Mouse (Mus musculus) hindbrain, postnatal 0 days (tissue): ENCODE measurements around the gene Klhl36. TPM values are rescaled to one million over a fixed set of nuclear protein-coding genes. Genes with fewer than 3 reads are reported as not detected.
A peak's percentile ranks its signal among the peaks of the same experiment; 100 is the strongest.

Experiments
- ATAC-seq: fragments of 200-750 bp; cut with Nextera tagmentation; 2 replicates; pipeline ENCODE4 v1.8.0; 2017; ENCODE audit warnings: mild to moderate bottlenecking, moderate TSS enrichment, moderate library complexity
- DNase-seq: peaks from one replicate; pipeline ENCODE4 v3.0.0-alpha.2; 2015; ENCODE audit warnings: low spot score
- H3K27ac ChIP-seq: fragments of 300-500 bp; sonication (generic); 2 replicates; pipeline ENCODE4 v1.5.1; 2014; ENCODE audit warnings: mild to moderate bottlenecking
- H3K27me3 ChIP-seq: fragments of 300-500 bp; sonication (generic); 2 replicates; pipeline ENCODE4 v1.6.1; 2014; ENCODE audit warnings: low read length, mixed read lengths; ENCODE audit not compliant: insufficient read depth
- H3K36me3 ChIP-seq: fragments of 300-500 bp; sonication (generic); 2 replicates; pipeline ENCODE4 v1.6.1; 2014; ENCODE audit warnings: low read length, mixed read lengths; ENCODE audit not compliant: insufficient read depth
- H3K4me1 ChIP-seq: fragments of 300-500 bp; sonication (generic); 2 replicates; pipeline ENCODE4 v1.6.1; 2014; ENCODE audit warnings: antibody characterized with exemption, low read length, mixed read lengths; ENCODE audit not compliant: insufficient read depth
- H3K4me2 ChIP-seq: fragments of 300-500 bp; sonication (generic); 2 replicates; pipeline ENCODE4 v1.6.1; 2014; ENCODE audit warnings: low read depth, mild to moderate bottlenecking, low read length, moderate library complexity, mixed read lengths
- H3K4me3 ChIP-seq: fragments of 300-500 bp; sonication (generic); 2 replicates; pipeline ENCODE4 v1.5.1; 2014; ENCODE audit warnings: low read length
- H3K9ac ChIP-seq: fragments of 300-500 bp; sonication (generic); replicated peaks from 2 replicates; pipeline ENCODE4 v1.6.1; 2014; ENCODE audit warnings: mild to moderate bottlenecking, low read length, moderate library complexity, mixed read lengths
- H3K9me3 ChIP-seq: fragments of 300-500 bp; sonication (generic); 2 replicates; pipeline ENCODE4 v1.6.1; 2016; ENCODE audit warnings: low read length, mixed read lengths
- CTCF ChIP-seq: IDR thresholded peaks from 2 replicates; pipeline ENCODE4 v1.5.1; 2016; ENCODE audit warnings: antibody characterized with exemption, control low read depth, low read depth
- WGBS: fragments of 180-500 bp; shearing (Covaris S2); extraction: QIAGEN DNeasy Blood & Tissue Kit; methylation state at CpG from one replicate; pipeline ENCODE4 v1.1.7; 2014; 5-methylcytosine and 5-hydroxymethylcytosine counted together
- polyA plus RNA-seq: library from polyadenylated mRNA; unstranded; fragments of >200 nt; fragmentation: Nextera tagmentation; extraction: Ambion mirVana; gene quantifications from 2 replicates; pipeline ENCODE4 v1.2.1, GENCODE M21; 2015
- total RNA-seq: library from RNA; depleted of rRNA; stranded (reverse); fragments of >200 nt; gene quantifications from 2 replicates; pipeline ENCODE4 v1.2.3, GENCODE M21; 2014

The Klhl36 gene
- total and polyA plus RNA-seq, 2 experiments from 2014 or later: 22.0 to 37.3 TPM

GRCm38 (mm10) chr8:119888012-119888411 lies 25.9 kb downstream of the Klhl36 start:
- 50% methylated on average over 4 of the region's 4 CpGs for WGBS
- Histone ChIP-seq H3K4me2 (no peak overlapping the region), H3K4me1 (no peaks in the 10 kb centered on the region), H3K4me3 (no peak overlapping the region), H3K36me3 (no peaks in the 10 kb centered on the region), H3K9me3 (no peaks in the 10 kb centered on the region), H3K9ac (no peak overlapping the region), H3K27me3 (no peaks in the 10 kb centered on the region), H3K27ac (no peak overlapping the region)
- ATAC-seq (no peak), DNase-seq (peak; percentile 49)
- TF ChIP-seq CTCF: no peak

GRCm38 (mm10) chr8:119897069-119897468 lies 35.0 kb downstream of the Klhl36 start:
- Histone ChIP-seq H3K27me3 (peaks cover 6% of the 10 kb centered on the region), H3K9me3 (no peaks in the 10 kb centered on the region), H3K4me1 (no peaks in the 10 kb centered on the region), H3K4me2 (no peak overlapping the region), H3K27ac (no peak overlapping the region), H3K9ac (no peak overlapping the region), H3K4me3 (no peak overlapping the region), H3K36me3 (no peaks in the 10 kb centered on the region)
- DNase-seq (no peak), ATAC-seq (no peak)
- no peak for TF ChIP-seq CTCF
- WGBS: 85% methylated on average over 4 of the region's 4 CpGs

GRCm38 (mm10) chr8:119897933-119898332 lies 35.9 kb downstream of the Klhl36 start:
- 27% methylated on average over 13 of the region's 13 CpGs for WGBS
- ATAC-seq: no peak

GRCm38 (mm10) chr8:119901349-119901748 lies 39.3 kb downstream of the Klhl36 start:
- Histone ChIP-seq H3K4me3 (no peak overlapping the region), H3K27me3 (peaks cover 6% of the 10 kb centered on the region), H3K9me3 (no peaks in the 10 kb centered on the region), H3K36me3 (no peaks in the 10 kb centered on the region), H3K27ac (no peak overlapping the region), H3K9ac (no peak overlapping the region), H3K4me2 (no peak overlapping the region), H3K4me1 (no peaks in the 10 kb centered on the region)
- ATAC-seq: no peak
- WGBS: 81% methylated on average over 3 of the region's 3 CpGs
- no peak for DNase-seq
- no peak for TF ChIP-seq CTCF

More at GRCm38 (mm10) chr8:119897933-119898332, 35.9 kb downstream of the Klhl36 start:
- H3K4me2 ChIP-seq: no peak overlapping the region
- no peak overlapping the region for H3K9ac ChIP-seq
- TF ChIP-seq CTCF: no peak
- DNase-seq: no peak
- peaks cover 6% of the 10 kb centered on the region for H3K27me3 ChIP-seq
- H3K36me3 ChIP-seq: no peaks in the 10 kb centered on the region
- no peaks in the 10 kb centered on the region for H3K4me1 ChIP-seq
- no peak overlapping the region for H3K27ac ChIP-seq
- no peak overlapping the region for H3K4me3 ChIP-seq
- no peaks in the 10 kb centered on the region for H3K9me3 ChIP-seq

- TF ChIP-seq CTCF: no peak
- Histone ChIP-seq H3K9me3 (no peaks in the 10 kb centered on the region), H3K4me1 (no peaks in the 10 kb centered on the region), H3K4me3 (no peak overlapping the region), H3K36me3 (no peaks in the 10 kb centered on the region), H3K9ac (no peak overlapping the region), H3K27me3 (peaks cover 5% of the 10 kb centered on the region), H3K27ac (no peak overlapping the region), H3K4me2 (no peak overlapping the region)
- no peak for DNase-seq
- ATAC-seq: no peak
- WGBS: 72% methylated on average over 8 of the region's 8 CpGs
Measured at GRCm38 (mm10) chr8:119901952-119902351, 39.9 kb downstream of the Klhl36 start.

GRCm38 (mm10) chr8:119904323-119904911 lies 42.4 kb downstream of the Klhl36 start:
- Histone ChIP-seq H3K27ac (no peak overlapping the region), H3K4me2 (no peak overlapping the region), H3K9ac (no peak overlapping the region), H3K4me3 (no peak overlapping the region), H3K9me3 (no peaks in the 10 kb centered on the region), H3K4me1 (no peaks in the 10 kb centered on the region), H3K27me3 (no peaks in the 10 kb centered on the region), H3K36me3 (no peaks in the 10 kb centered on the region)
- no peak for TF ChIP-seq CTCF
- WGBS: 57% methylated on average over 12 of the region's 12 CpGs
- ATAC-seq: no peak
- no peak for DNase-seq

GRCm38 (mm10) chr8:119909944-119910546 lies 48.0 kb downstream of the Klhl36 start, which contains the start of gene Usp10:
TSS of gene Usp10 (plus strand) at chr8:119910360.
- 16% methylated on average over 13 of the region's 13 CpGs for WGBS
- no peaks in the 10 kb centered on the region for H3K9me3 ChIP-seq
- TF ChIP-seq CTCF: no peak
- peak within 1 kb of the TSS; percentile 87 for H3K4me2 ChIP-seq
- H3K4me1 ChIP-seq: peaks cover 23% of the 10 kb centered on the region
- DNase-seq (peak; percentile 31), ATAC-seq (peak; percentile 0; the same call in 1 of the 2 replicates)
- H3K9ac ChIP-seq: peak within 1 kb of the TSS; percentile 78
- H3K36me3 ChIP-seq: no peaks in the 10 kb centered on the region
- H3K4me3 ChIP-seq: peak within 1 kb of the TSS; percentile 77
- H3K27me3 ChIP-seq: no peaks in the 10 kb centered on the region
- peak within 1 kb of the TSS; percentile 94 for H3K27ac ChIP-seq
